Mouse (Mus musculus) lung, embryonic 16.5 days (tissue): ENCODE measurements around the gene Zfp683. TPM values are rescaled to one million over a fixed set of nuclear protein-coding genes. Genes with fewer than 3 reads are reported as not detected.

Experiments used
- ATAC-seq: fragments of 200-750 bp; cut with Nextera tagmentation; 2 replicates; pipeline ENCODE4 v1.8.0; 2017; ENCODE audit warnings: low read depth, mild to moderate bottlenecking, moderate library complexity
- H3K27ac ChIP-seq: fragments of 300-500 bp; sonication (generic); 2 replicates; pipeline ENCODE4 v1.5.1; 2014; ENCODE audit warnings: mild to moderate bottlenecking, control low read depth, low read length
- H3K27me3 ChIP-seq: fragments of 300-500 bp; sonication (generic); 2 replicates; pipeline ENCODE4 v1.6.1; 2014; ENCODE audit warnings: low read depth, low read length, mixed read lengths; ENCODE audit not compliant: control insufficient read depth, insufficient read depth
- H3K36me3 ChIP-seq: fragments of 300-500 bp; sonication (generic); 2 replicates; pipeline ENCODE4 v1.6.1; 2014; ENCODE audit warnings: low read length; ENCODE audit not compliant: control insufficient read depth, insufficient read depth
- H3K4me1 ChIP-seq: fragments of 300-500 bp; sonication (generic); replicated peaks from 2 replicates; pipeline ENCODE4 v1.6.1; 2014; ENCODE audit warnings: low read length, mixed read lengths; ENCODE audit not compliant: control insufficient read depth, insufficient read depth
- H3K4me2 ChIP-seq: fragments of 300-500 bp; sonication (generic); 2 replicates; pipeline ENCODE4 v1.6.1; 2014; ENCODE audit warnings: low read depth, low read length, control low read depth
- H3K4me3 ChIP-seq: fragments of 300-500 bp; sonication (generic); 2 replicates; pipeline ENCODE4 v1.5.1; 2014; ENCODE audit warnings: mild to moderate bottlenecking, low read length, control low read depth
- H3K9ac ChIP-seq: fragments of 300-500 bp; sonication (generic); 2 replicates; pipeline ENCODE4 v1.6.1; 2014; ENCODE audit warnings: low read length, control low read depth
- H3K9me3 ChIP-seq: fragments of 300-500 bp; sonication (generic); 2 replicates; pipeline ENCODE4 v1.6.1; 2016; ENCODE audit warnings: low read length; ENCODE audit not compliant: control insufficient read depth
- WGBS: fragments of 180-500 bp; shearing (Covaris S2); extraction: QIAGEN DNeasy Blood & Tissue Kit; methylation state at CpG from one replicate; pipeline ENCODE4 v1.1.7; 2014; 5-methylcytosine and 5-hydroxymethylcytosine counted together
- polyA plus RNA-seq: library from polyadenylated mRNA; unstranded; fragments of >200 nt; fragmentation: Nextera tagmentation; extraction: Ambion mirVana; gene quantifications from 2 replicates; pipeline ENCODE4 v1.2.1, GENCODE M21; 2015

The Zfp683 gene
- not detected in 2 replicates for polyA plus RNA-seq

DNA sequence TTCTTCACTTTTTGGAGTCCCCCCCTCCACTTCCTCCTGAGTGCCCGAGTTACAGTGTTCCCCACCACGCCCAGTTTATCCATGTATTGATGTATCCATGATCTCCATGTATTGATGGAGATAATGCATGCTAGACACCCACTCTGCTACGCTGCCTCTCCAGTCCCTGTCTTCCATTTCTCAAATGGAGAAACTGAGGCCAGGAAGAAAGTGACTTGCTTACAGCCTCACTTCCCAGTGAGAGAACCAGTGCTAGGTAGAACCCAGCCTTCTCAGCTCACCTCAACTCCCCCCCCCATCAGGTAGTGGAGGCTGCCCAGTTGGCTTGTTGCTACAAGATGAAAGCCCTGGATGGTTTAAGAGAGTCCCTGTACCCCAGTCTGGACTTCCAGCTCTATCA, at the start of gene Zfp683:
TSS of gene Zfp683 (plus strand) at position 301 of the 400 bp plus-strand sequence.
- Histone ChIP-seq H3K4me3 (no peak within 1 kb of the TSS), H3K4me2 (no peak within 1 kb of the TSS), H3K36me3 (no peaks in the 10 kb centered on the region), H3K9ac (no peak within 1 kb of the TSS), H3K4me1 (peaks cover 4% of the 10 kb centered on the region), H3K9me3 (no peaks in the 10 kb centered on the region), H3K27me3 (no peaks in the 10 kb centered on the region), H3K27ac (no peak within 1 kb of the TSS)
- WGBS, result 84% methylated on average over 3 of the region's 3 CpGs
- ATAC-seq, result no peak

GRCm38 (mm10) chr4:134005581-134006358, 47.9 kb upstream of the Zfp683 start:
- Histone ChIP-seq H3K27me3 (no peaks in the 10 kb centered on the region), H3K4me1 (peaks cover 4% of the 10 kb centered on the region), H3K9ac (no peak overlapping the region), H3K36me3 (no peaks in the 10 kb centered on the region), H3K4me3 (no peak overlapping the region), H3K9me3 (no peaks in the 10 kb centered on the region), H3K27ac (no peak overlapping the region), H3K4me2 (no peak overlapping the region)
- no peak for ATAC-seq
- WGBS, result 76% methylated on average over 12 of the region's 12 CpGs

DNA sequence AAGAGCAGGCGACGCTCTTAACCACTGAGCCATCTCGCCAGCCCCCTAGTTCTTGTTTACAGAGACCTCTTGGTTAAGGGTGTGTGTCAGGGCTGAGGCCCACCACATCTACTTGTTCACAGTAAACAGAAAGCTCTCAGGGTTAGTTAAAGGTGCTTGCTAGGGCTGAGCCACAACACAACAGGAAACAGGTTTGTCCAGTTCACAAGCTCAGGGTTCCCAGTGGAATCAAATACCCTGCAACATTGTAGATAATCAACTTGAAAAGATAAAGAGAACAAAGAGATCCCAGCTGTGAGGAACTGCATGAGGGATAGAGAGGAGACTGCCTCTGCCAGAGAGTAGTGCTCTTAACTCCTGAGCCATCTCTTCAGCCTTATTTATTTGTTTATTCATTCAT, 46.8 kb upstream of the Zfp683 start:
- no peak for ATAC-seq
- WGBS, result 66% methylated on average over 3 of the region's 3 CpGs
- H3K4me3 ChIP-seq, result no peak overlapping the region
- H3K4me1 ChIP-seq, result no peaks in the 10 kb centered on the region; the same call in 1 of the 2 replicates
- H3K27me3 ChIP-seq, result no peaks in the 10 kb centered on the region
- no peaks in the 10 kb centered on the region for H3K9me3 ChIP-seq
- H3K9ac ChIP-seq, result no peak overlapping the region
- no peaks in the 10 kb centered on the region for H3K36me3 ChIP-seq
- H3K27ac ChIP-seq, result no peak overlapping the region
- H3K4me2 ChIP-seq, result no peak overlapping the region

DNA sequence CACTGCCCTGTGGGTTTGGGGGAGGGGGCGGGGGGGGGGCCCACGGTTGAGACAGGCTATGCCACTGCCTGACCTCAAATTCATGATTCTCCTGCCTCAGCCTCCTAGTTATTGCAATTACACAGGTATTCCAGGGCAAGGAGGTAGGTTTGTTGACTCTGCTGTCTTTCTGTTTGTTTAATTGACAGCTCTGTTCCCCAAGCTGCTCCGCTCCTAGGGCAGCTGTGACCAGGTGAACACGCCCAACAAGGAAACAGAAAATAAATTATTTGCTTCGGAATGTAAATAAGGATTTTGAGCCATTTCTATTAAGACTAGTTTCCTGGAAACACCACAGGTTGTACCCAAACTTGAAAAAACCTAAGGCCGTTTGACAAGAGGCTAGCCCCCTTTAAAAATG, 43.9 kb upstream of the Zfp683 start:
- WGBS, result 47% methylated on average over 6 of the region's 6 CpGs
- H3K4me1 ChIP-seq, result no peaks in the 10 kb centered on the region; the same call in 1 of the 2 replicates
- H3K4me2 ChIP-seq, result no peak overlapping the region
- ATAC-seq, result no peak
- no peaks in the 10 kb centered on the region for H3K36me3 ChIP-seq
- no peak overlapping the region for H3K27ac ChIP-seq
- no peak overlapping the region for H3K9ac ChIP-seq
- no peaks in the 10 kb centered on the region for H3K27me3 ChIP-seq
- no peaks in the 10 kb centered on the region for H3K9me3 ChIP-seq
- H3K4me3 ChIP-seq, result no peak overlapping the region

DNA sequence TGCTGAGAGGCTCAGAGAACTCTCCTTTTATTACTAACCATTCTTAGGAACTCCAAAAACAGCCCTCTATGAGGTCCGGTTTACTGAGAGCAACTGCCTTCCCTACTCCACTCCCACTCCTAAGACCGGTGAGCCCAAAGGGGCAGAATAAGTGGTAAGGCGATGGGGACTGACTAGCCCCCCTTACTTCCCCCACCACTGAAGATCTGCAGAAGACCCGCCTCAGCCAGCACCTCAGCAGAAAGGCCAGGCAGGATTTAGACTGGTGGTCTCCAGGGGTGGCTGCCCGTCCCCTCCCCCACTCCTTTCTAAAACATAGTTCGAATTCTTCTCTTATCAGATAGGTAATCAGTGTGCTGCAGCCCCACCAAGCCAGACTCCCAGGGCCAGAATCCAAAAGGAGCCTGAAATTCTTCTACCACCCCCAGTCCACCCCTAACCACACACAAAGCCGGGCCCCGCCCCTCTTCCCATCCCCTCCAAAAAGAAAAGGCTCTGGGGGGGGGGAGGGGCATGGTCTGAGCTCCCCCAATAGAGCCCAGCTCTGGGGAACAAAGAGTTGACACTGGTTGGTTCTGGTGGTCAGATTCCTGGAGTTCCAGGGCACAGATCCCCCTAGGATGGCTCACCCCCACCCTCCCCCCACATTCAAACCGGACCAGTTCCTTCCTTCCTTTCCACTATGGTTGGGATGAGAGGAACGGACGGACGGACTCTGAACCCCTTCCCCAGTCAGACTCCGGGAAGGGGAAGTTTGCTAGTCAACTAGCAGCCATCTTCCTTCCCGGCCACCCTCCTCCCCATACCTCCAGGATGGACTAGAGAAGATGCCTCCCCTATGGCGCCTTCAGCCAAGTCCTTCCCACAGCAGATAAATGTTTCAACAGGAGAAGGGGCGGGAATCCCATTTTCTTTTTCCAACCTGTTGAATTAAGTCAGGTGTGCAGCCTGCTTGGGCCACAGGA, 41.9 kb upstream of the Zfp683 start:
- 5% methylated on average over 16 of the region's 16 CpGs for WGBS

GRCm38 (mm10) chr4:134012858-134013528, 40.6 kb upstream of the Zfp683 start:
- H3K9ac ChIP-seq, result no peak overlapping the region
- H3K4me2 ChIP-seq, result no peak overlapping the region
- H3K4me3 ChIP-seq, result no peak overlapping the region
- peaks cover 3% of the 10 kb centered on the region; the same call in 1 of the 2 replicates for H3K4me1 ChIP-seq
- no peak for ATAC-seq
- WGBS, result 37% methylated on average over 12 of the region's 12 CpGs
- no peaks in the 10 kb centered on the region for H3K9me3 ChIP-seq
- H3K36me3 ChIP-seq, result no peaks in the 10 kb centered on the region
- no peak overlapping the region for H3K27ac ChIP-seq
- H3K27me3 ChIP-seq, result peaks cover 16% of the 10 kb centered on the region

More for the DNA sequence above, 41.9 kb upstream of the Zfp683 start:
- ATAC-seq, result peak; percentile 70
- no peak overlapping the region for H3K9ac ChIP-seq
- no peaks in the 10 kb centered on the region; the same call in 1 of the 2 replicates for H3K4me1 ChIP-seq
- peaks cover 6% of the 10 kb centered on the region for H3K27me3 ChIP-seq
- peak overlapping the region; percentile 74 for H3K27ac ChIP-seq
- peak overlapping the region; percentile 30; the same call in 1 of the 2 replicates for H3K4me2 ChIP-seq
- no peaks in the 10 kb centered on the region for H3K36me3 ChIP-seq
- H3K9me3 ChIP-seq, result no peaks in the 10 kb centered on the region
- H3K4me3 ChIP-seq, result no peak overlapping the region

DNA sequence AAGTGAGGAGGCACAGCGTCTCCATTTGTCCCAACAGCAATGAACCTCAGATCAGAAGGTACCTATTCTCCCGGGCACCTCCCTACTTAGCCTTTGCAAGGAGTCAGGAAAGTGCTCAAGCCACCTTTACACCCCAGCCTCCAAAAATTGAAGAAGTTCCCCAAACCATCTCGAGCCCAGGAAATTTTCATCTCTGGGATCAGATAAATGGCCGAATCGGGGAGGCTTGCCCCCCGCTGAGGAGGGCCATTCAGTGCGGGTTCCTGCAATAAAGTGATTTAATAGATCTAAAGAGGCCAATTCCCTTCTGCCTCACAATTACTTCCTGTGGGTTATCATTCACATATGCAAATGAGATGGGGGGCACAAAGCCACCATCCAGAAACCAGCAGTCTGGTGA, 37.4 kb upstream of the Zfp683 start:
- H3K36me3 ChIP-seq, result no peaks in the 10 kb centered on the region
- H3K4me2 ChIP-seq, result no peak overlapping the region
- no peak overlapping the region for H3K4me3 ChIP-seq
- no peaks in the 10 kb centered on the region for H3K9me3 ChIP-seq
- WGBS, result 15% methylated on average over 7 of the region's 7 CpGs
- H3K27me3 ChIP-seq, result peaks cover 39% of the 10 kb centered on the region
- no peak for ATAC-seq
- H3K9ac ChIP-seq, result no peak overlapping the region
- no peak overlapping the region for H3K27ac ChIP-seq
- peaks cover 3% of the 10 kb centered on the region; the same call in 1 of the 2 replicates for H3K4me1 ChIP-seq

GRCm38 (mm10) chr4:134016767-134017166, 36.9 kb upstream of the Zfp683 start:
- Histone ChIP-seq H3K9me3 (no peaks in the 10 kb centered on the region), H3K4me1 (peaks cover 3% of the 10 kb centered on the region; the same call in 1 of the 2 replicates), H3K4me3 (no peak overlapping the region), H3K27ac (no peak overlapping the region), H3K36me3 (no peaks in the 10 kb centered on the region), H3K4me2 (no peak overlapping the region), H3K9ac (no peak overlapping the region), H3K27me3 (peaks cover 39% of the 10 kb centered on the region)
- 2% methylated on average over 8 of the region's 8 CpGs for WGBS
- no peak for ATAC-seq
